Mouse (Mus musculus) CH12.LX (cell line): Measurements from ENCODE around the gene Kcnn3. TPM values are rescaled to one million over a fixed set of nuclear protein-coding genes. Genes with fewer than 3 reads are reported as not detected.

Experiments
- DNase-seq: peaks from one replicate; pipeline ENCODE4 v3.0.0-alpha.2; 2013; ENCODE audit errors: extremely low read depth
- H3K27ac ChIP-seq: 2 replicates; pipeline ENCODE4 v1.5.1; 2012; ENCODE audit warnings: low read depth, mild to moderate bottlenecking, control low read depth, moderate library complexity; ENCODE audit not compliant: insufficient read depth
- H3K27me3 ChIP-seq: replicated peaks from 2 replicates; pipeline ENCODE3; 2012; ENCODE audit warnings: inconsistent platforms
- H3K36me3 ChIP-seq, 2 experiments: replicated peaks in 1 of 2; 2 replicates each; pipeline versions ENCODE3 to v1.6.1; 2012; ENCODE audit warnings: inconsistent platforms in 1 of 2, low read length in 1 of 2, mild to moderate bottlenecking in 1 of 2, mixed read lengths in 1 of 2, moderate library complexity in 1 of 2; ENCODE audit not compliant: control insufficient read depth in 1 of 2, insufficient read depth in 1 of 2
- H3K4me1 ChIP-seq, 2 experiments: 2 replicates each; pipeline ENCODE4 v1.6.1; 2012; ENCODE audit warnings: inconsistent platforms in 1 of 2, moderate library complexity in 1 of 2; ENCODE audit not compliant: insufficient read depth in 2 of 2, control insufficient read depth in 1 of 2
- H3K4me2 ChIP-seq: 2 replicates; pipeline ENCODE4 v1.6.1; 2012; ENCODE audit warnings: low read depth, mild to moderate bottlenecking, control low read depth; ENCODE audit not compliant: poor library complexity, insufficient read depth, severe bottlenecking
- H3K4me3 ChIP-seq, 3 experiments: fragments of 150-350 bp in 1 of 3; sonication (generic) in 1 of 3; replicated peaks in 1 of 3; 2 replicates each; pipeline versions ENCODE3 to v1.5.1; 2011 to 2012; ENCODE audit warnings: low read depth in 2 of 3, low read length in 2 of 3, mild to moderate bottlenecking in 2 of 3, moderate library complexity in 2 of 3, control low read depth in 1 of 3, improper control_type of control experiment in 1 of 3, inconsistent platforms in 1 of 3, mixed read lengths in 1 of 3; ENCODE audit not compliant: poor library complexity in 1 of 3
- H3K79me2 ChIP-seq: replicated peaks from 2 replicates; pipeline ENCODE4 v1.6.1; 2012; ENCODE audit warnings: mild to moderate bottlenecking, moderate library complexity; ENCODE audit not compliant: control insufficient read depth, poor library complexity, insufficient read depth, severe bottlenecking; ENCODE audit errors: extremely low read depth
- H3K9ac ChIP-seq: 2 replicates; pipeline ENCODE4 v1.6.1; 2012; ENCODE audit warnings: low read depth, mild to moderate bottlenecking, control low read depth, moderate library complexity; ENCODE audit not compliant: insufficient read depth
- H3K9me3 ChIP-seq: replicated peaks from 2 replicates; pipeline ENCODE3; 2012; ENCODE audit warnings: low read length, inconsistent platforms, mixed read lengths
- BHLHE40 ChIP-seq: IDR thresholded peaks from 2 replicates; pipeline ENCODE4 v1.6.1; 2011; ENCODE audit warnings: mild to moderate bottlenecking, low read depth, low read length, improper control_type of control experiment
- E2F4 ChIP-seq: IDR thresholded peaks from 2 replicates; pipeline ENCODE4 v1.6.1; 2011; ENCODE audit warnings: low read depth, low read length, improper control_type of control experiment; ENCODE audit not compliant: insufficient replicate concordance
- ELF1 ChIP-seq: IDR thresholded peaks from 2 replicates; pipeline ENCODE4 v1.6.1; 2014; ENCODE audit warnings: low read depth, mild to moderate bottlenecking, inconsistent platforms, low read length, improper control_type of control experiment
- EP300 ChIP-seq: IDR thresholded peaks from 2 replicates; pipeline ENCODE4 v1.6.1; 2011; ENCODE audit warnings: low read length, improper control_type of control experiment
- ETS1 ChIP-seq: conservative IDR thresholded peaks from 2 replicates; pipeline ENCODE4 v1.6.1; 2012; ENCODE audit warnings: low read depth, mild to moderate bottlenecking, inconsistent platforms, low read length, improper control_type of control experiment, moderate library complexity
- HCFC1 ChIP-seq: IDR thresholded peaks from 2 replicates; pipeline ENCODE4 v1.6.1; 2012; ENCODE audit warnings: low read depth, mild to moderate bottlenecking, inconsistent platforms, low read length, improper control_type of control experiment
- KAT2A ChIP-seq: IDR thresholded peaks from 2 replicates; pipeline ENCODE4 v1.6.1; 2012; ENCODE audit warnings: low read length, improper control_type of control experiment, inconsistent platforms; ENCODE audit not compliant: insufficient replicate concordance
- MAZ ChIP-seq: IDR thresholded peaks from 2 replicates; pipeline ENCODE4 v1.6.1; 2012; ENCODE audit warnings: low read depth, mild to moderate bottlenecking, inconsistent platforms, low read length, improper control_type of control experiment, moderate library complexity
- MEF2A ChIP-seq: IDR thresholded peaks from 2 replicates; pipeline ENCODE4 v1.6.1; 2014; ENCODE audit warnings: low read depth, mild to moderate bottlenecking, inconsistent platforms, low read length, improper control_type of control experiment, borderline replicate concordance
- MXI1 ChIP-seq: IDR thresholded peaks from 2 replicates; pipeline ENCODE4 v1.6.1; 2011; ENCODE audit warnings: mild to moderate bottlenecking, low read depth, low read length, improper control_type of control experiment
- NELFE ChIP-seq: IDR thresholded peaks from 2 replicates; pipeline ENCODE4 v1.6.1; 2011; ENCODE audit warnings: low read depth, low read length, improper control_type of control experiment
- PAX5 ChIP-seq: IDR thresholded peaks from 2 replicates; pipeline ENCODE4 v1.6.1; 2012; ENCODE audit warnings: low read length, inconsistent platforms, mixed read lengths
- RAD21 ChIP-seq: IDR thresholded peaks from 2 replicates; pipeline ENCODE4 v1.6.1; 2011; ENCODE audit warnings: low read depth, mild to moderate bottlenecking, low read length, improper control_type of control experiment, moderate library complexity
- RCOR1 ChIP-seq: conservative IDR thresholded peaks from 2 replicates; pipeline ENCODE4 v1.6.1; 2012; ENCODE audit warnings: low read depth, mild to moderate bottlenecking, inconsistent platforms, low read length, improper control_type of control experiment
- SMC3 ChIP-seq: IDR thresholded peaks from 2 replicates; pipeline ENCODE4 v1.6.1; 2011; ENCODE audit warnings: low read depth, low read length, improper control_type of control experiment
- TCF12 ChIP-seq: IDR thresholded peaks from 2 replicates; pipeline ENCODE4 v1.6.1; 2014; ENCODE audit warnings: low read depth, mild to moderate bottlenecking, inconsistent platforms, low read length, improper control_type of control experiment
- USF1 ChIP-seq: IDR thresholded peaks from 2 replicates; pipeline ENCODE4 v1.6.1; 2014; ENCODE audit warnings: low read depth, mild to moderate bottlenecking, inconsistent platforms, low read length, improper control_type of control experiment
- ZC3H11A ChIP-seq: IDR thresholded peaks from 2 replicates; pipeline ENCODE4 v1.6.1; 2012; ENCODE audit warnings: low read depth, mild to moderate bottlenecking, inconsistent platforms, low read length, improper control_type of control experiment
- ZNF384 ChIP-seq: IDR thresholded peaks from 2 replicates; pipeline ENCODE4 v1.6.1; 2012; ENCODE audit warnings: low read depth, low read length, improper control_type of control experiment, inconsistent platforms
- dilution Hi-C: fragments of 300-500 bp; cut with MboI; formaldehyde crosslinking; loops from 2 replicates; pipeline ENCODE4 v1.14.3; 2020; ENCODE audit warnings: low sequenced_read_pairs; ENCODE audit not compliant: extremely low pct_unique_long_range_greater_than_20kb, extremely low pct_ligation_motif_present
- in situ Hi-C: fragments of 300-500 bp; cut with MboI; formaldehyde crosslinking; loops from 3 replicates; pipeline ENCODE4 v1.14.3; 2019; ENCODE audit warnings: low sequenced_read_pairs, low pct_ligation_motif_present, low pct_unique_long_range_greater_than_20kb, mixed read lengths
- polyA plus RNA-seq: library from polyadenylated mRNA; unstranded; fragments of >175 nt; gene quantifications from 2 replicates; pipeline ENCODE4 v1.2.1, GENCODE M21; 2012; ENCODE audit warnings: low read depth; ENCODE audit not compliant: insufficient read length
- total RNA-seq, 2 experiments: library from RNA; depleted of rRNA; stranded (reverse); fragments of 300-350 nt in 1 of 2; fragments of >200 nt in 1 of 2; gene quantifications; 2 replicates each; pipeline ENCODE4 v1.2.3; 2012 to 2014

Kcnn3 gene
- total and polyA plus RNA-seq, 3 experiments, result 0.06 TPM; not detected in 2

- Histone ChIP-seq H3K27me3 (no peaks in the 10 kb centered on the region), H3K36me3 (no peaks in the 10 kb centered on the region), H3K4me2 (no peak overlapping the region), H3K27ac (no peak overlapping the region), H3K9ac (no peak overlapping the region), H3K4me3 (no peak overlapping the region), H3K9me3 (no peaks in the 10 kb centered on the region), H3K4me1 (peaks cover 4 to 53% of the 10 kb centered on the region in 2 experiments; a peak in 2 of 4 replicates), H3K79me2 (no peaks in the 10 kb centered on the region)
- in situ Hi-C loops (no loop called here), dilution Hi-C loops (no loop called here)
- DNase-seq, result no peak
- TF ChIP-seq ZNF384 (no peak), NELFE (no peak), E2F4 (no peak), TCF12 (no peak), ETS1 (no peak), EP300 (no peak), PAX5 (no peak), USF1 (no peak), MAZ (no peak), RCOR1 (no peak), HCFC1 (no peak), ELF1 (no peak), MXI1 (no peak), RAD21 (no peak), ZC3H11A (no peak), KAT2A (no peak), SMC3 (no peak)
Observed at GRCm38 (mm10) chr3:89624001-89624400, 104.0 kb downstream of the Kcnn3 start.

- no peaks in the 10 kb centered on the region for H3K9me3 ChIP-seq
- H3K4me3 ChIP-seq, result no peak overlapping the region
- peaks cover 2% of the 10 kb centered on the region for H3K27me3 ChIP-seq
- peaks cover 4 to 59% of the 10 kb centered on the region in 2 experiments; a peak in 2 of 4 replicates for H3K4me1 ChIP-seq
- no peaks in the 10 kb centered on the region for H3K36me3 ChIP-seq
- H3K79me2 ChIP-seq, result no peaks in the 10 kb centered on the region
- H3K4me2 ChIP-seq, result no peak overlapping the region
- dilution Hi-C loops (no loop called here), in situ Hi-C loops (no loop called here)
- no peak for DNase-seq
- no peak for TF ChIP-seq BHLHE40
- TF ChIP-seq ZNF384, result no peak
- no peak for TF ChIP-seq MEF2A
- no peak overlapping the region for H3K9ac ChIP-seq
- no peak overlapping the region for H3K27ac ChIP-seq
Observed at GRCm38 (mm10) chr3:89624814-89625445, 105.0 kb downstream of the Kcnn3 start.
